Mouse (Mus musculus): ENCODE data around the gene Mrpl20.

- TF ChIP-seq GATA1 (IDR thresholded peaks at IDR 0.05; ENCODE audit: borderline replicate concordance, low read length) (no peak), FLI1 (IDR thresholded peaks at IDR 0.05; ENCODE audit: low read length) (no peak)
Observed at GRCm38 (mm10) chr4:155848434-155849095, 45.9 kb downstream of the Mrpl20 start.
